Mouse (Mus musculus): ENCODE data around the gene Fam32a.

DNA sequence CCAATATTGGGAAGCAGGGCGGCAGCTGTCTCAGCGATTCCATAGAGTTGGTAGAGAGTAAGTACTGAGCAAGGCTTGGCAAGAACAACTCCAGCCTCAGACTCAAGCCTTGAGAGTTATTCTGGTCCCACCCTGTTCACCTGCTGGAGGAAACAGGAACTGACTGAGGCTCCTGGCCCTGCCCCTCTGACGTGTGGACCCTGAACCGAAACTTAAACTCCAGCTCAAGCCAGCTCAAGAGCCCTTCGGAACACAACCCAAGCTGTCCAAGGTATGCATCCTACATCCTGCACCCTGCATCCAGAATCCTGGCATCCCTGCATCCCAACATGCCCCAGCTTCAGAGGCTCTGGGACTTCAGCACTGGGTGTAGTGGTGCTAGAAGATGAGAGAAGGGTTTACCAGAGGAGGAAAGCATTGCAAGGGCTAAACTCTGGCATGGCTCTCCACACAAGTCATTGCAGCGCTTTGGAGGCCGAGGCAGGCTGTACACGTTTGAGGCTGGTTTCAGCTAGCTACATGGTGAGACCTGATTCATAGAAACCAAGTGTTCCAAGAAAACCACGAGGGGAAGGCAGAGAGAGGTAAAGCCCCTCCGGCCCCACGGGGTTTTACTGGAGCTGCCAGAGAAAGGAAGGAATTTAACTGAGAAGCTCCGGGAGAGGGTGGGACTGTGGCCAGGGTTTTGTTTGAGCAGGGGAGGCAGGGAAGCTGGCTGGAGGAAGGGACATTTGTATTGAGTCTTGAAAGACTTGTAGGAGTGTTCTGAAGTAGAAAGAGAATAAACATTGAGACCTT lies 29.9 kb upstream of the Fam32a start, which contains the start of gene Hsh2d:
- no peak for TF ChIP-seq POLR2A (IDR thresholded peaks at IDR 0.05; ENCODE audit: low read depth, low read length)
- no peak for TF ChIP-seq CTCF (IDR thresholded peaks at IDR 0.05; ENCODE audit: borderline replicate concordance, insufficient read depth, low read length)
